Mouse (Mus musculus): ENCODE data around the gene Pcgf1.
A peak's percentile ranks its signal among the peaks of the same experiment; 100 is the strongest.

The Pcgf1 gene

GRCm38 (mm10) chr6:83077630-83078323 is at the start of gene Pcgf1:
Pcgf1 (plus strand) TSS chr6:83077869.
- no peak for DNase-seq

GRCm38 (mm10) chr6:83029777-83030176 is 47.9 kb upstream of the Pcgf1 start:
- no peak for DNase-seq

GRCm38 (mm10) chr6:83031111-83031510 is 46.6 kb upstream of the Pcgf1 start:
- no peak for DNase-seq

GRCm38 (mm10) chr6:83031921-83032590 is 45.6 kb upstream of the Pcgf1 start:
- DNase-seq, result no peak

GRCm38 (mm10) chr6:83032769-83033191 is 44.9 kb upstream of the Pcgf1 start:
- DNase-seq, result peak; percentile 36 to 61

GRCm38 (mm10) chr6:83033249-83034185 is 44.2 kb upstream of the Pcgf1 start, which contains the start of the genes Dok1 and Loxl3:
Dok1 (minus strand) TSS chr6:83033471.
Loxl3 (plus strand) TSS chr6:83034173.
- DNase-seq, result peak; percentile 62 to 80

- DNase-seq, result no peak
Observed at GRCm38 (mm10) chr6:83034463-83035055, 43.1 kb upstream of the Pcgf1 start.

GRCm38 (mm10) chr6:83037188-83037587 is 40.5 kb upstream of the Pcgf1 start:
- DNase-seq, result no peak

GRCm38 (mm10) chr6:83038496-83039012 is 39.1 kb upstream of the Pcgf1 start:
- peak; percentile 95 for DNase-seq

- no peak for DNase-seq
Observed at GRCm38 (mm10) chr6:83040601-83041000, 37.1 kb upstream of the Pcgf1 start.

- DNase-seq, result peak in 1 of 2 experiments; percentile 28
Observed at GRCm38 (mm10) chr6:83043561-83043960, 34.1 kb upstream of the Pcgf1 start.

- DNase-seq, result no peak
Observed at GRCm38 (mm10) chr6:83043993-83044392, 33.7 kb upstream of the Pcgf1 start.

GRCm38 (mm10) chr6:83044742-83045141 is 32.9 kb upstream of the Pcgf1 start:
- peak; percentile 24 to 56 for DNase-seq

GRCm38 (mm10) chr6:83049367-83049766 is 28.3 kb upstream of the Pcgf1 start:
- no peak for DNase-seq

GRCm38 (mm10) chr6:83053136-83053960 is 24.3 kb upstream of the Pcgf1 start:
- DNase-seq, result peak in 1 of 2 experiments; percentile 18

- DNase-seq, result peak; percentile 97 to 99
Observed at GRCm38 (mm10) chr6:83054074-83054851, 23.4 kb upstream of the Pcgf1 start, which contains the start of gene Aup1. Aup1 (plus strand) TSS chr6:83054521.

GRCm38 (mm10) chr6:83054871-83055431 is 22.7 kb upstream of the Pcgf1 start, which contains the start of gene Htra2:
Htra2 (minus strand) TSS chr6:83055273.
- peak; percentile 29 to 64 for DNase-seq

- DNase-seq, result peak; percentile 79 to 92
Observed at GRCm38 (mm10) chr6:83057790-83058189, 19.9 kb upstream of the Pcgf1 start, which contains the start of gene Dqx1. Dqx1 (plus strand) TSS chr6:83057844.

GRCm38 (mm10) chr6:83058725-83059124 is 18.9 kb upstream of the Pcgf1 start:
- no peak for DNase-seq

GRCm38 (mm10) chr6:83065995-83066394 is 11.7 kb upstream of the Pcgf1 start:
- peak in 1 of 2 experiments; percentile 15 for DNase-seq
